Mouse (Mus musculus): ENCODE results near the gene Fam173b.

Gene Fam173b

DNA sequence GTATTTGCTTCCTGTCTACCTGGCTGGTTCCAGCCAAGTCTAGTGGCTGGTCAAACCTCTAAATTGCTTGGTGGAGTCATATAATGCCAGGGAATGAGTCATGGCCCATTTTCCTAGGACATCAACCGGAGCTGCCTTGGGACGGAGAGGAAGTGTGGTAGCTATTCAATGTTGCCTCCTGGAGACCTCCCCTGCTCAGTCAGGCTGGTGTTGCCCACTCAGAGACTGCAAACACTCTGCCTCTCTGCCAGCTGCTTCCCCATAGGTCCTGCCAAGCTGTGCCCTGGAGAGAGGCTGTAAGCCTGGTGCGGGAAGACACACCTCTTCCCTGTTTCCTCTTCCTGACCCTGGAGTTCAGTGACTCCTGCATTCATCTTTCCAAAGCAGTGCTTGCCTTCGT, 30.8 kb downstream of the Fam173b start:
- no peak for DNase-seq (ENCODE audit: low read depth in 1 of 2, low spot score in 2 of 2)

DNA sequence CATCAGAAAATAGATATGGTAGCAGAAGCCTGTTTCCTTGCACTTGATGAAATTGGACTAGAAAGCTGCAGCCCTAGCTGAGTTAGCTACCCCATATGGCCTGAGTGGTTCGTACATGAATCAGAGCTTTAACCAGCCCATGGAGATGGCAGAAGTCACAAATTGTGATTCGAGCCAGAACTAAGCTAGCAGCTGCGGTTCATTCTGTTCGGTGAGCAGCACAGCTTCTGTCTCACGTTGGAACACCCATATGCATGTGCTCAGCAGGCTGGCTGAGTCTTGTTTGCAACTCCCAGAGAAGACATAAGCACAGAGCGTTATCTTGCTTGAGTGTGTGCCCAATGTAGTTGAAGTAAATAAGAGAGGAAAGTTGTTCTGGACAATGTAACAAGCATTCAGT, 32.9 kb downstream of the Fam173b start:
- DNase-seq (ENCODE audit: low read depth in 1 of 2, low spot score in 2 of 2), result no peak

DNA sequence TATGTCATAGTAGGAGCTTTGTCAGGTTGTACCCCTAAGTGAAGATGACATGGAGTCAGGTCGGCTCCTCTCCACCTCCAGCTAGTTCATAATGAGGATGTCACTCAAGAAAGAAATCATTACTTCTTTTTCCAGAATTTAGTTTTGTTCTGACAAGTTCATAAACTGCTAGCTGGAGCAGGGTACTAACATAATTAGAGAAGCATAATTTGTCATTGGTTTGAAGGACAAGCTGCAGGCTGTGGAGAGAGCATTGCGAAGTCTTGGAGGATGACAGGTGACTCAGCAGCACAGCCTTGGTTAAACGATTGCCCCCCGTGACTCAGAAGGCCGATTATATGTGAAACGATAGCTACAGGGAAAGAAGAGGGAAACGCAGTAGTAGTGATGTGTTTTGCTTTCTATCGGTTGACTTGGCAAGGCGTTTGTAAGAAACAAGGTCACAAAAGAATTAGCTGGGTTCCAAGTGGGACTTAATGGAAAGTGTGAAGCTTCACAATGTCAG, 34.5 kb downstream of the Fam173b start:
- no peak for DNase-seq (ENCODE audit: low read depth in 1 of 2, low spot score in 2 of 2)

DNA sequence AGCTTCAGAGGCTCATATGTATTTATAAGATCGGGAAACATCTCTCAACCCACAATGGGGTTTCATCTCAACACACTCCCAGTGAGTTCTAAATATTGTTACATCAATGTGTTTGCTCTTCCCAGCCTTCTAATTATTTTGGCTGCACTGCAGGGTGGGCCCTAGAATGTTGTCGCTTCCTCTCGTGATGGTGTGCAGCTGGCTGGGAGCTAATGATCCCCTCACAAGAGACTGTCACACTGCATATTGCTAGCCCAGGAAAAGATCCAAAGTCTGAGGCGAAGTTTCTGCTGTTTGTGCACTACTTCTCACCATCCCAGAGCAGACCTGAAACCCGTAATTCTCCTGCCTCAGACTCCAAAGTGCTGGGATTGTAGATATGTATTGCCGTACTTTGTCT, 45.6 kb downstream of the Fam173b start:
- no peak for DNase-seq (ENCODE audit: low read depth in 1 of 2, low spot score in 2 of 2)

DNA sequence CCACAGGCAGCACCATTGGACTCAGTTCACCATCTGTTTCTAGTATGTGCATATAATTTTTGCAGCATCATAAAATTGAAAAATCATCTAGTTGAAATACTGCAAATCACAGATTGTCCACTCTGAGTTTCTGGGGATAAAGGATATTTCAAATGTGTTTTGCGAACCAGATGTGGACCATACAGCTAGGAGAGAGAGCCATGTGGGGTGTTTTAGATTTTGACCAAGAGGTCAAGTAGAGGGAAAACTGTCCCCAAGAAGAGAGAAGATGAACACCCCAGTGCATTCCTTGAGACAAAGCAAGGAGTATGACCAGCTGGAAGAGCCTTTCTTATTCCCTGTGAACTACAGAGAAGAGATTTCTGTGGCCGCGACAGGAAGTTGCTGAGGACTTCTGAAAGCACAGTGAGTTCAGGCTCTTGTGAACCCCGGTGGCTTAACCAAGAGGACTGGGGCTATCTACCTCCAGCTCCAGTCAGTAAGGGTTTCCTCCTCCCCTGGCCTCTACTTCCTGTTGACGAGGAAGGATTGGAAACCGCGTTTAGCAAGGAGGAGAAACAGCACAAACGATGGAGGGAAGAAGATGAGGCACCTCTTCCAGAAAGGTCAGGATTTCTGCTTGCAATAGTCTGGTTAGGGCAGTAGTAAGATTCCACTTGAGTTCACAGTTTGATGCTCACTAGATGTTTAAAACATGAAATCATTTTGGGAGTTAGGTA, 46.4 kb downstream of the Fam173b start:
- DNase-seq (ENCODE audit: low read depth in 1 of 2, low spot score in 2 of 2), result no peak

DNA sequence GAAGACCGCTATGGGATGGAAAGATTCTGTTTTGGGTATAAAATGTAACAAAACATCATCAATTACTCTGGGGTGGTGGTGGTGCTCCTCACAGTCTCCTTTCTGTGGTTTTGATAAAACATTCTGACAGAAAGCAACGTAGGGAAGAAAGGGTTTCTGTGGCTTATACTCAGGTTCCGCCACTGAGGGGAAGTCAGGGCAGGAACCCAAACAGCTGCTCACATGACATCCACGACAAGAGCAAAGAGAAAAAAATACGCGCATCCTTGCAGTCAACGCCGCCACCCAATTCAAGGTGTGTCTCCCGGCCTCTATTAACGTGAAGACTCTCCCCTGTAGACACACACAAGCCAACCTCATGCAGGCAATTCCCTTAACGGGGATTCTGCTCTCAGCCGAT, 48.0 kb downstream of the Fam173b start:
- DNase-seq (ENCODE audit: low read depth in 1 of 2, low spot score in 2 of 2), result no peak

DNA sequence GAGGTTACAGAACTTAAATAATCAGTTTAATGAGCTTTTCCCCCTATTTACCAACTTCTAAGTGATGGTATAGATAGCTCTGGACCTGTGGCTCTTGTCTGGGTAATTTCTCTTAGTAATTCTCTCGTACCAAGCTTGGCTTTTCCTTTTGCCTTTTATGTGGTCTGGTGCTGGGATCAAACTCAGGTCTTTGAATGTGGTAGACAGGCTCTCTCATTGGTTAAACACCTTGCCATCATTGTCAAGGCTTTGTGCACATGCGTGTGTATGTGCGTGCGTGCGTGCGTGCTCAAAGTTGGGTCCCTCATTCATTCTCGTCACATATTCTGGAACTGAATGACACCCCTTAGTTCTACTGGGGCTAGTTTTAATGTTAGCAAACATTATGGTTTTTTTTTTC, 49.2 kb downstream of the Fam173b start:
- DNase-seq (ENCODE audit: low read depth in 1 of 2, low spot score in 2 of 2), result no peak

DNA sequence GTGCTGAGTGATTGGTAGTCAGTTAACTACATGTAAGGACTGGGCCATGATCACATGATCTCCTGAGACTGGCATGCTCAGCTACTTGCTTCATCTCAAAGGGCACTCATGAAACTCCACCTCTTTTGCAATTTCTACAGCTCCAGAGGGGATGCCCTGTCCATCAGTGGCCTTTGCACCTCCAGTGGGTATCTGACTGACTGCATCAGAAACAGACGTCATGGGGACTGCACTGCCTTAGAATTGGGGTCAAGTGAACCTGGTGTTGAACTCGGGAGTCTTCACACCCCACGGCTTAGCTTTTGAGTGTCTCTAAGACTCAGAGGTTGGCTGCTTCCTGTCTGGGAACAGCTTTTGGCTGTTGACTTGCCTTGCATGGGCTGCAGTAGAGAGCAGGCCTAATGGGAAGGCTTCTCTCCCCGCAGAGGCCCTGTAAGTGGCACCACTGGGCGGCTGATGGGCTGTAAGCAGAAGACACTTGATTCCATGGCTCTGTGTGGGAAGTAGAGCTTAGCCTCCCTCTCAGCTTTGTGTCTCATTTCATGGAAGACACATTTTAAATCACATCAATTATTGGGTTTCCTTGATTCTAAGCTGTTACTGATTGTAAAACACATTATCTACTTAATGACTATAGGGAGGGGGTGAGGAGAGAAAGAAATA, 58.6 kb downstream of the Fam173b start:
- no peak for DNase-seq (ENCODE audit: low read depth in 1 of 2, low spot score in 2 of 2)

DNA sequence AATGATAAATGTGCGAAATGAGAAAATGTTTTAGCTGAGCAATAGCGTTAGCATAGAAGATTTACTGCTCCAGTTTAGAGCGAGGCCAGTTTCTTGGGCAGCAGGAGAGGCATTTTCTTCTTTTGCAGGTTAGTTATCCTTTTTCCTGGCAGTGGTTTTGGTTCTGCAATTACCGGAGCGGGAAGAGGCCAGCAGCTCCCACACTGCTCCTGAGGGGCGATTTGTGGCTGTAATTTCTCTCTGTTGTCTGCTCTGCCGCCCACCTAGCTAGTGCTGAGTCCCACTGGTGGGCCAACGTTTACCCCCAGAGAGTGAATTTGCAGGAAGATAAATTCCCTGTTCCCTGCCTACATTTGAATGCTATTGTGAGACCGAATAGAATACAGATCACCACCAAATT, 59.2 kb downstream of the Fam173b start:
- DNase-seq (ENCODE audit: low read depth in 1 of 2, low spot score in 2 of 2), result no peak

DNA sequence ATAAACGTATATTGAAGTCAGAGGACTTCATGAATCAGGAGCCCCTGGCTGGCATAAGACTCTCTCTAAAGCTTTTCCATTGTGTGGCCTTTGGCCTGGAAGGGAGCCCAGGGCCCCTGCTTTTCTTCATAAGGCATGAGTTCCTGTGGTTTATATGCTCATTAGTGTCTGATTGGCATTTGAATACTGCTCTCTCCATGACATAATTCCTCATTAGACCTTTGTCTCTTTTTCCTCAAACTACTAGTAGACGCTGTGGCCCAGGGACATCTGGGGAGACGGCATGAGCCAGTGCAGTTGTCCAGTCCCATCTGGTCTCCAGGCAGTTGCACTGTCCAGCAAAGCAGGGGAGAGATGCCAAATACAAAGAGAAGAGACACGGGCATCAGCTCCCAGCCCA, 60.1 kb downstream of the Fam173b start:
- no peak for DNase-seq (ENCODE audit: low read depth in 1 of 2, low spot score in 2 of 2)

DNA sequence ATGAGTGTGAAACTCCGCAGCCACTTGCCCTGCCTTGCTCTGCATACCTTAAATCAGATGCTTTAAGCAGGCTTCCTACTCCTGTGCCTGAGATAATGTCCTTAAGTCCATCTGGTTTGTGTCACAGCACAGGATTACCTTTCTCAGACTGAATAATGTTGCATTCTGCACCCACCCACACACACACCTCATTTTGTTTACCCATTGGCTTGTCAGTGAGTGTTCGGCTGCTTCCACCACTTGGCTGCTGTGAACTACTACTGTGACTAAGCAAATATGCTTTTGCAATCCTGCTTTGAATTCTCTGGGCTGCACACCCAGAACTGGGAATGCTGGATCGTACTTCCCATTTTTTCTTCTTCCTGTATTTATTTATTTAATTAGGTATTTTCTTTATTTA, 61.4 kb downstream of the Fam173b start:
- DNase-seq (ENCODE audit: low read depth in 1 of 2, low spot score in 2 of 2), result no peak
